Mouse (Mus musculus) bone marrow macrophage, adult 2 months (primary cell): ENCODE data around the gene Gm4216. TPM values are rescaled to one million over a fixed set of nuclear protein-coding genes. Genes with fewer than 3 reads are reported as not detected.
"Not testable (repeated sequence)": the region's sequence is repeated elsewhere in the genome, so short reads cannot be mapped to it uniquely, and the experiment has no call there.

Experiments used
- H3K27ac ChIP-seq: 2 replicates; pipeline ENCODE4 v1.5.1; 2012; ENCODE audit warnings: low read depth, low read length; ENCODE audit not compliant: insufficient read depth
- H3K4me1 ChIP-seq: 2 replicates; pipeline ENCODE4 v1.6.1; 2012; ENCODE audit warnings: low read length; ENCODE audit not compliant: control insufficient read depth, insufficient read depth
- H3K4me3 ChIP-seq: 2 replicates; pipeline ENCODE4 v1.5.1; 2012; ENCODE audit warnings: mild to moderate bottlenecking, low read length, moderate library complexity; ENCODE audit not compliant: insufficient read depth
- polyA plus RNA-seq: library from polyadenylated mRNA; stranded (reverse); fragments of >200 nt; gene quantifications from 2 replicates; pipeline ENCODE4 v1.2.4, GENCODE M21; 2012; ENCODE audit not compliant: missing spikeins, insufficient read depth, insufficient read length

Gm4216 gene
- not detected in 2 replicates for polyA plus RNA-seq

- not testable (repeated sequence) for H3K4me3 ChIP-seq, H3K27ac ChIP-seq, H3K4me1 ChIP-seq
These were observed at the start of gene Gm4216 for GRCm38 (mm10) chr7:23019823-23020222. Gm4216 (minus strand) TSS chr7:23019923.

DNA sequence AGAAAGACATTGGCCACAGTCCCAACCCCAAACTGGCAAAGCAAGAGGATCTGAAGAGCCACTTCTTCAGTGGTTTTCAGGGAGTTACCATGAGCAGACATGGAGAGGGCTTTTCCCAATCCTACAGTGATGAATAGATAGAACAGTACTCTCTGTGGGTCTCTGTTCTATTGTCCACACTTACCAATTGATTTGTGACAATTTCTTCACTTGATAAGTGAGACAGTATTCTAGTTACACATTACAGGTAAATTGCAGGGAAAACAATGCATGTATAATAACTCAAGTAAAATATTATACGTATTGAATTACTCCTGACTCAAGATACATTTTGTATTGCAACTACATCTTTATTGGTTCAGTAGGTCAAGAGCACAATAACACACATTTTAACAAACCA, 47.6 kb upstream of the Gm4216 start, which contains the start of gene Gm8720:
Gene Gm8720 (minus strand): TSS at position 101 of the 400 bp plus-strand sequence.
- H3K27ac ChIP-seq, H3K4me3 ChIP-seq, H3K4me1 ChIP-seq: not testable (repeated sequence)

DNA sequence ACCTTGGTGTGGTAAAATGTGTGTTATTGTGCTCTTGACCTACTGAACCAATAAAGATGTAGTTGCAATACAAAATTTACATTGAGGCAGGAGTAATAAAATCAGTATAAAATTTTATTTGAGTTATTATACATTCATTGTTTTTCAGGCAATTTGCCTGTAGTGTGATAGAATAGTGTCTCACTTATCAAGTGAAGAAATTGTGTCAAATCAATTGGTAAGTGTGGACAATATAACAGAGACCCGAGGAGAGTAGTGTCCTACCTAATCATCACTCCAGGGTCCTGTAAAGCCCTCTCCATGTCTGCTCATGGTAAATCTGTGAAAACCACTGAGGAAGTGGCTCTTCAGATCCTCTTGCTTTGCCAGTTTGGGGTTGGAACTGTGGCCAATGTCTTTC, 35.5 kb upstream of the Gm4216 start, which contains the start of gene Vmn1r163:
Gene Vmn1r163 (plus strand): TSS at position 301 of the 400 bp plus-strand sequence.
- not testable (repeated sequence) for H3K4me3 ChIP-seq, H3K27ac ChIP-seq, H3K4me1 ChIP-seq

GRCm38 (mm10) chr7:22984573-22984972, 35.1 kb downstream of the Gm4216 start, which contains the start of gene Gm4214:
Gm4214 (minus strand) TSS chr7:22984673.
- not testable (repeated sequence) for H3K4me1 ChIP-seq, H3K27ac ChIP-seq, H3K4me3 ChIP-seq

Other genes starting within 250 kb of the Gm4216 start
- not detected in 2 replicates for gene Vmn1r158, start 229.1 kb downstream of the Gm4216 start, polyA plus RNA-seq
- gene Vmn1r159, start 176.3 kb downstream of the Gm4216 start, polyA plus RNA-seq: not detected in 2 replicates
- not detected in 2 replicates for gene Vmn1r160, start 148.7 kb downstream of the Gm4216 start, polyA plus RNA-seq
- gene Gm4214, start 35.2 kb downstream of the Gm4216 start, polyA plus RNA-seq: not detected in 2 replicates
- gene Vmn1r163, start 35.6 kb upstream of the Gm4216 start, polyA plus RNA-seq: not detected in 2 replicates
- gene Gm8720, start 47.5 kb upstream of the Gm4216 start, polyA plus RNA-seq: not detected in 2 replicates
- not detected in 2 replicates for gene Gm10662, start 124.6 kb upstream of the Gm4216 start, polyA plus RNA-seq
- not detected in 2 replicates for gene Vmn1r165, start 197.4 kb upstream of the Gm4216 start, polyA plus RNA-seq
- not detected in 2 replicates for gene Vmn1r166, start 231.8 kb upstream of the Gm4216 start, polyA plus RNA-seq